Mouse (Mus musculus) spleen, embryonic (tissue): ENCODE data around the gene Fcgbp.
"Not testable (repeated sequence)": the region's sequence is repeated elsewhere in the genome, so short reads cannot be mapped to it uniquely, and the experiment has no call there.

Source experiments
- CTCF ChIA-PET: fragments of 350-600 bp; sonication (Branson Sonifier 250); formaldehyde crosslinking; loops from one replicate; lab custom pipeline; 2022; lab: Charles Lee

The Fcgbp gene

GRCm38 (mm10) chr7:28148263-28148662 lies 77.2 kb downstream of the Fcgbp start:
- CTCF ChIA-PET: interaction anchor here (1.3 kb wide), 1 partner anchor 20 kb away, joined by 5 read pairs; no protein-coding TSS in a partner anchor

GRCm38 (mm10) chr7:28149841-28150240 lies 78.8 kb downstream of the Fcgbp start:
- CTCF ChIA-PET: interaction anchor here (0.7 kb wide), 1 partner anchor 322 kb away, joined by 3 read pairs; no protein-coding TSS in a partner anchor

GRCm38 (mm10) chr7:28151584-28152221 lies 80.7 kb downstream of the Fcgbp start:
- CTCF ChIA-PET: no interaction called here

DNA sequence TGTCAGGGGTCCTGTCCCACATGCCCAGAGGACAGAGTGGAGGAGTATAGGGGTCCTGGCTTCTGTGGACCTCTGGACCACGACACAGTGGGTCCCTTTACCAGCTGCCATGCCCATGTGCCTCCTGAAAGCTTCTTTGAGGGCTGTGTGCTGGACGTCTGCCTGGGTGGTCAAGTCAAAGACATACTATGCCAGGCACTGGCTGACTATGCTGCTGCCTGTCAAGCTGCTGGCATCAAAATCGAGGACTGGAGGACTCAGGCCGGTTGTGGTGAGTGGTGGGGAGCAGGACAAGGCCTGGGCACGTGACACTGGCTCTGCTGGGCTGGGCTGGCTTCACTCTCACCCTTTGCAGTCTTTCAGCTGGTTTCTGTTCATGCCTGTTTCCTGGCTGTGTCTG lies 82.6 kb downstream of the Fcgbp start:
- CTCF ChIA-PET: not testable (repeated sequence)

DNA sequence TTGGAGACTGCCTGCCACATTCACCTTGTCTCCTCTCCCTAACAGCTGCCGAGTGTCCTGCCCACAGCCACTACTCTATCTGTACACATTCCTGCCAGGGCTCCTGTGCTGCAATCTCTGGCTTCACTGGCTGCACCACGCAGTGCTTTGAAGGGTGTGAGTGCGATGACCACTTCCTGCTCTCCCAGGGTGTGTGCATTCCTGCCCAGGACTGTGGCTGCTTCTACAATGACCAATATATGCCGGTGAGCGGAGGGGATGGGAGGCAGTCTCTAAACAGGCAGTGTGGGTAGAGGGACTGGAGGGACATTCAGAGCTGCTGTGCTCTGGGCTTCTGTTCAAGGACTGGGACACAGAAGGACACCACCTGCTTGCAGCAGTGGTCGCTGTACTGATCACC lies 88.3 kb downstream of the Fcgbp start:
- CTCF ChIA-PET: no interaction called here

GRCm38 (mm10) chr7:28159893-28160292 lies 88.9 kb downstream of the Fcgbp start:
- CTCF ChIA-PET: no interaction called here

DNA sequence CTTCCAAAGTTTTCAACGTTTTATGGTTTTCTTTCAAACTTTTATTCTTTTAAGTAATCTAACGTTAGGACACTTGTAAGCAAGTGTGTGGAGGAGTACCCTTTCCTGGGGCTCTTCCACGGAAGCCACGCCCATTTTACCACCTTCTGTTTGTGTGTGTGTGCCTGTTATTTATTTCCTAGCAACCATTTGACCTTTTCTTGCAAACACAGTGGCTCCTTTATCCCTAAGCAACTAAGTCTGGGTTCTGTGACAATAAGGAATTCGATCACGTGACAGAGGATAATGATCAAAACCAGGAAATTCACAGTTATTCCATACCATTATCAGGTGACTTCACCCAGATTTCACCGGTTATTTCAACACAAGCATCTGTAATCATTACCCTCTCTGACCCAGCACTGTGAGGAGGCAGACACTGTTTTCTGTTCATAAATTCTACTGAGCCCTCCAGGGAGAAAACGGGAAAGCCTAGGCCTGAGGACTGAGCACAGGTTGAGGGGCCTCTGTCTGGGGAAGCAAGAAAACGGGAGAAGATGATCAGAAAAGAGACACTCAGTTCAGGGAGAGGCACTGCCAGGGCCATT lies 90.2 kb downstream of the Fcgbp start:
- CTCF ChIA-PET: no interaction called here

- CTCF ChIA-PET: no interaction called here
Measured at GRCm38 (mm10) chr7:28165406-28165805, 94.4 kb downstream of the Fcgbp start.

- CTCF ChIA-PET: interaction anchor here (0.7 to 1.1 kb wide), 3 partner anchors 16 to 75 kb away, joined by 4 to 6 read pairs (median 5); no protein-coding TSS in a partner anchor
Measured at GRCm38 (mm10) chr7:28168320-28169115, 97.5 kb downstream of the Fcgbp start.

DNA sequence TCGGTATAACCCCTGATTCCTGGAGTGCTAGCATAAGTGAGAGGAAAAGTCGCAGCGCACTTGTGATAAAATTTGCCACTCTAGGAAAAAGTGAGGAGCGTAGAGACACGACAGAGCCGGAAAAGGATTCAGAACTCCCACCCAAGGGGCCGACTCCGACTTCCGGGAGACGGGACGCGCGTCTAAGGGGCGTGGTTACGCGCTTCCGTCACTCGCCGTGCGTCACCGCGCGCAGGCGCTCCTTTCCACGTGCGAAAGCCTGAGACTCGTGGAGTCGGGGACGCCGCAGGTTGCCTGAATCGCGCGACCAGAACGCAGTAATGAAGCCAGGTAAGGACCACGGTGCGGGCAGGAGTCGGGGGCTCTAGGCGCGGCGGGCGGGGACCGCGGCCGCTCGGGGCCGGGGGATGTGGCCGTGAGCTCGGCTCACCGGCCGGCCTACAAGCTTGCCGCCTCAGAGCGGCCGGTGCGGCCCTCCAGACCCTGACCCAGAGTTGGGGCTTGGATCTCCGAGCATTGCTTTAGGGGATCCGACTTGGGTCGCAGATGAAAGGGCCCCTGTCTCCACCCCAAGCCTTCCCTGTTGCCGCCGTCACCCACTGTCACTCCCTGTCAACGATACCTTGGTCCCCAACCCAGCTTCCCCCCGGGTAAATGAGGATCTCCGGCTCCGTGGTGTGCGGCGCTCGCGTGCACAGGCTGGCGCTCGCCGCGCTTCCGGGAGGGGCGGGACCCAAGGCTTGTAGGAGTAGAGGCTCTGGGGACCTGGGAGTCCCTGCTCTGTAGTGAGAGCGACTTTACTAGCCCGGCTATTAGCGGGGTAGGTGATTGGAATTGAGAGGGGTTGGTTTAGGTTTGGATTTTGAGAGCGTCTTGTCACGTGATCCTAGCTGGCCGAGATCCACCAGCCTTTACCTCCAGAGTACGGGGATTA lies 98.7 kb downstream of the Fcgbp start, which contains the start of gene Fbl:
Gene Fbl (plus strand): TSS at position 222 of the 934 bp plus-strand sequence.
- CTCF ChIA-PET: interaction anchor here (0.6 to 1.1 kb wide), 4 partner anchors 11 to 991 kb away, joined by 3 to 6 read pairs (median 4); partner anchors contain the start of gene Rab4b
